Mouse (Mus musculus) G1E (cell line): Measurements from ENCODE around the gene Bcl2l2.

Experiments used
- CTCF ChIP-seq: IDR thresholded peaks from 2 replicates; pipeline ENCODE4 v1.5.1; 2012; ENCODE audit warnings: low read depth, low read length, inconsistent platforms, mixed read lengths
- GATA1 ChIP-seq: IDR thresholded peaks from 2 replicates; pipeline ENCODE4 v1.6.1; 2012; ENCODE audit warnings: borderline replicate concordance, low read length, inconsistent platforms, mixed read lengths
- POLR2AphosphoS5 ChIP-seq: IDR thresholded peaks from 2 replicates; pipeline ENCODE4 v1.6.1; 2012; ENCODE audit warnings: low read depth, low read length, inconsistent platforms; ENCODE audit not compliant: insufficient replicate concordance
- TAL1 ChIP-seq: conservative IDR thresholded peaks from 2 replicates; pipeline ENCODE4 v1.6.1; 2012; ENCODE audit warnings: low read depth, low read length, inconsistent platforms, mixed read lengths

DNA sequence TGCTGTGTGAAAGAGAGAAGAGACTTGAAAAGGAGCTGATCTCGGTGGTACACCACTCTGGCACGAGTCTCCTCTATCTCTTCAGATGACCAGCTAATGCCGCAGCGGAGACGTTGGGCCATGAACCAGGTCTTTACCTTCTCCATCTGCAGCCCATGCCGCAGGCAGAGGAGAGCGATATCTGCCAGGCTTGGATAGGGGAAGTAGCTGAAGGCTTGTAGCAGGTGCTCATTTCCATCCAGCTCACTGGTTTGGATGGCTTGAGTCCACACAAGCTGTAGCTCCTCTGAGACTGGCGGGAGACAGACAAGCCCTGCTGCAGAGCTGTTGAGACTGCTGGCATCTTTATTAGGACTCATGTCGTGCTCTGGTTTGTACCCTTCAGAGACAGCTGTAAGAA, 25.3 kb upstream of the Bcl2l2 start:
- TF ChIP-seq CTCF (no peak), TAL1 (no peak), GATA1 (no peak), POLR2AphosphoS5 (no peak)
